Mouse (Mus musculus) E14TG2a.4 (cell line): ENCODE data around the gene Cldn10.

Experiments
- CTCF ChIP-seq: conservative IDR thresholded peaks from 2 replicates; pipeline ENCODE4 v1.5.1; 2014; ENCODE audit warnings: low read length
- POU5F1 ChIP-seq: IDR thresholded peaks from 2 replicates; pipeline ENCODE4 v1.6.1; 2014; ENCODE audit warnings: low read length, borderline replicate concordance

GRCm38 (mm10) chr14:118907592-118907991 is 119.9 kb downstream of the Cldn10 start:
- TF ChIP-seq CTCF (no peak), POU5F1 (no peak)
